10 mouse cellular contexts compared by ENCODE assay signal in the genomic region with DNA sequence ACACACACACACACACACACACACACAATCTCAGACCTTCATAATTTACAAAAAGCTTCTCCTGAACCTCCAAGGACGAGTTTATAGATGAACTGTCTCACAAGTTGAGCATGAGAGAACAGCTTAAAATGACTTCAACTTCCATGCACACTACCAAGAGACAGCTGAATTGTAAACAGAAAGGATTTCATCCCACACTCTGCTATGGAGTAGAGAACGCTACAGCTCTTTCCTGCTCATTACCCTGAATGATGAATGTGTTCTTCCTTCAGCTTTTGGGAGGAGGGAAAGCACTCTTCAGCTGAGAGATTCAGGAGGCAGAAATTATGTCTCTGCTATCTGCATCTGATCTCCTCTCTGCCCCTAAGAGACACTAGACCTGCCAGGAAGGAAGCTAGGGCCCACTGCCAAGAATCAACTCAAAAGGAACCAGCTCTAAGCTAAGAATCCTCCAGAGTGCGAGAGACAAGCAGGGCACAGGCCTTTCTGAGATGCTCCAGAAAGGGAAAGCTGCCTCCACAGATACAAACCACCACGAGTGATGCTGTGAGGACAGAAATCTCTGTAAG.
DNase-seq lines count a peak whose midpoint lies in the region; TF ChIP-seq lines count a peak whose summit lies in the region.
"Had no signal": no experiment of that assay in that cellular context is flagged by ENCODE, and none has a peak within 500 bp of the region (broad histone marks: within the 10 kb centered on the region; RNA-seq: fewer than 3 reads in every experiment).

No protein-coding gene starts in this region.

- DNase-seq in layer of hippocampus, adult 2 months (ENCODE audit: low spot score in 2 of 2), result no peak
- DNase-seq in layer of hippocampus, postnatal 10 days (ENCODE audit: low spot score in 2 of 2), result no peak
- DNase-seq in cerebellum, adult 18-20 months, result peak; percentile 32 to 49
- DNase-seq in cerebellum, postnatal 25 days, result peak; percentile 42 to 70
- peak; percentile 68 for DNase-seq in kidney, postnatal 14 days
- no peak for DNase-seq in spleen, postnatal 14 days (ENCODE audit: low spot score in 2 of 2)
- DNase-seq in urinary bladder, postnatal 25 days (ENCODE audit: low spot score), result no peak
- no peak for DNase-seq in liver
- DNase-seq: thymus, adult 18-20 months had no signal

- no peak overlapping the region for H3K4me3 ChIP-seq in layer of hippocampus, adult 2 months

- H3K27ac ChIP-seq in layer of hippocampus, adult 2 months, result 0 out of 2 replicates have a peak overlapping the region, but pooled peaks have one; percentile 5
- H3K27ac ChIP-seq: liver, embryonic 14.5 days had no signal

- TF ChIP-seq CTCF in layer of hippocampus, adult 2 months (conservative IDR thresholded peaks at IDR 0.05), result no peak

Comparison
In these comparisons a context has a peak if more than half of its experiments do, and no peak if none do; other contexts are left out.
1. DNase-seq: peak in cerebellum, adult 18-20 months (2 of 2), cerebellum, postnatal 25 days (2 of 2) and kidney, postnatal 14 days (single experiment); none in layer of hippocampus, adult 2 months (0 of 2), layer of hippocampus, postnatal 10 days (0 of 2), spleen, postnatal 14 days (0 of 2), urinary bladder, postnatal 25 days (single experiment) and liver (single experiment).